Mouse (Mus musculus) forelimb bud, embryonic 11.5 days (tissue): ENCODE measurements at regions not wholly inside any gene's neighbourhood (a gene's known extent, or its start where the extent isn't known, plus 50 kb on each side); places are given as distances from the start of the nearest gene placed in this dataset.

ENCODE experiments used
- DNase-seq: peaks from one replicate; pipeline ENCODE4 v3.0.0-alpha.2; 2012; ENCODE audit warnings: low read depth, low spot score

GRCm38 (mm10) chrX:14273628-14274337 is 62.8 kb downstream of the H2al1n start:
- DNase-seq, result peak; percentile 47

GRCm38 (mm10) chrX:14279312-14279711 is 68.4 kb downstream of the H2al1n start:
- DNase-seq, result no peak

GRCm38 (mm10) chrX:14279736-14280135 is 68.8 kb downstream of the H2al1n start:
- DNase-seq, result no peak

- no peak for DNase-seq
Observed at GRCm38 (mm10) chrX:14294890-14295289, 83.9 kb downstream of the H2al1n start.

- DNase-seq, result no peak
Observed at GRCm38 (mm10) chrX:14302125-14302524, 91.2 kb downstream of the H2al1n start.

- DNase-seq, result no peak
Observed at GRCm38 (mm10) chrX:14312746-14313145, 101.8 kb downstream of the H2al1n start.

- no peak for DNase-seq
Observed at GRCm38 (mm10) chrX:14352416-14352815, 141.5 kb downstream of the H2al1n start.

GRCm38 (mm10) chrX:14353366-14353765 is 142.4 kb downstream of the H2al1n start:
- no peak for DNase-seq

GRCm38 (mm10) chrX:14356466-14357030 is 145.6 kb downstream of the H2al1n start:
- DNase-seq, result no peak
